Mouse (Mus musculus) urinary bladder, adult 18-20 months (tissue): ENCODE measurements around the gene Trim60.
A peak's percentile ranks its signal among the peaks of the same experiment; 100 is the strongest.
"Not testable (repeated sequence)": the region's sequence is repeated elsewhere in the genome, so short reads cannot be mapped to it uniquely, and the experiment has no call there.

Experiments used
- DNase-seq, 2 experiments: peaks; one replicate each; pipeline ENCODE4 v3.0.0; 2022; ENCODE audit warnings: low spot score in 2 of 2, mixed read lengths in 2 of 2

Gene Trim60

DNA sequence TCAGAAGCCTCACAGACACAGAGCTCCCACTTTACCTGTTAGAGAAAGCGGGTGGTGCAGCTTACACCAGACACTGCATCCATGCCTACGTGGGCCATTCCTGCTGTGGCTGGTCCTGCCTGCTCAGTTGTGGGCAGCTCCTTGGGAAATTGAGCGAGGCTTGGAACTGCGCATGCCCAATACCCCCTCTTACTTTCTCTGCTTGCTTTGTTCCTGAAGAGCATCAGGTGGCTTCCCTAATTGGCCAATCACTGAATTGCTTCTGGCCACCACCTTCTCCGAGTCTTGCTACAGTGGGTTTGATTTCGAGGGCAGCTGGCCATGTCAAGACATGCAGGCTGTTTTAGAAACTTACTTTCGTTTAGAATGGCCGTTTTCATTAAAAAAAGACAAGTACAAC is at the start of gene Trim60, which contains the start of gene Trim61:
Trim60 (minus strand) TSS at position 162 of the 400 bp plus-strand sequence.
Trim61 (minus strand) TSS at position 101 of the 400 bp plus-strand sequence.
- DNase-seq, result no peak

GRCm38 (mm10) chr8:65067694-65068472 is 49.5 kb upstream of the Trim60 start:
- no peak for DNase-seq

DNA sequence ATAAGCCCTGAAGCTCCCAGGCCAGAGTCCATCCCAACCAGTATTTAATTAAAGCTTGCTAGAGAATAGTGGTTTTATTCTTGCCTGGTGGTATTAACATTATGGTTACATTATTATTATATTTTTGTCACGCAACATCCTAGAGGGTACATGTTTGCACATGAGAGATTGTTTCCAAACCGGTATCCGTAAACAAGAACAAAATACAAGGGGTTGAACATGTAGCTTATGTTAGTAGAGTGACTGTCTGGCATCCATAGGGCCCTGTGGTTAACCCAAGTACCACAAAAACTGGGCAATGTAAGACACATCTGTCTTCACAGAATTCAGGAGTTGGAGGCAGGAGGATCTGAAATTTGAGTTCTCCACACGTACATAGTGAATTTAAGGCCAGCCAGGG is 48.6 kb upstream of the Trim60 start:
- no peak for DNase-seq

- no peak for DNase-seq
These were observed 47.2 kb upstream of the Trim60 start for GRCm38 (mm10) chr8:65065622-65066021.

GRCm38 (mm10) chr8:65064071-65064470 is 45.7 kb upstream of the Trim60 start:
- DNase-seq, result no peak

DNA sequence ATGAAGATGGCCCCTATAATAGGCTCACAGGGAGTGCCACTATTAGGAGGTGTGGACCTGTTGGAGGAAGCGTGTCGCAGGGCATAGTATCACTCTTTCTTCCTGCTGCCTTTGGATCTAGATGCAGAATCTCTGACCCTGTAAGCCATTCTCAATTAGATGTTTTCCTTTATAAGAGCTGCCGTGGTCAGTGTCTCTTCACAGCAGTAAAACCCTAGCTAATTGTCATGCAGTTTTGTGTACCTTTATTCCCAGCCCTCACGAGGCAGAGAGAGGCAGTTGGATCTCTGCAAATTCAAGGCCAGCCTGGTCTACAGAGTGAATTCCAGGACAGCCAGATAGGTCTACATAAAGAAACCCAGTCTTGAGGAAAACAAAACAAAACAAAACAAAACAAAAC is 43.8 kb upstream of the Trim60 start:
- no peak for DNase-seq

DNA sequence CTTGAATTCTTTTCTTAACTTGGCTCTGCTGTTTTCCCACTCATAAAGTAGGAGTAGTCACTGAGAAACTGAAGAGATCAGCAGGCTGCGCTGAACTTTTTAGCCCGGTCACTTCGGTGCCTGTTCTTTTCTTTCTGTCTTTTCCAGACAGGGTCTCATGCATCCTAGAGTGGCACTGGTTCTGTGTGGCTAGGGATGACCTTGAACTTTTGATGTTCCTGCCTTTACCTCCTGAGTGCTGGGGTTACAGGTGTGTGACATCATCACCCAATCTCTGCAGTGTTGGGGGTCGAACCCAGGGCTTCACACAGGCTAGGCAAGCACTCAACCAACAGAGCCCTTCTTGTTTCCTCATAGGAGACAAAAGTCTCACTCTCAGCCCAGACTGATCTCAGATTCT is 38.3 kb upstream of the Trim60 start:
- DNase-seq, result no peak

DNA sequence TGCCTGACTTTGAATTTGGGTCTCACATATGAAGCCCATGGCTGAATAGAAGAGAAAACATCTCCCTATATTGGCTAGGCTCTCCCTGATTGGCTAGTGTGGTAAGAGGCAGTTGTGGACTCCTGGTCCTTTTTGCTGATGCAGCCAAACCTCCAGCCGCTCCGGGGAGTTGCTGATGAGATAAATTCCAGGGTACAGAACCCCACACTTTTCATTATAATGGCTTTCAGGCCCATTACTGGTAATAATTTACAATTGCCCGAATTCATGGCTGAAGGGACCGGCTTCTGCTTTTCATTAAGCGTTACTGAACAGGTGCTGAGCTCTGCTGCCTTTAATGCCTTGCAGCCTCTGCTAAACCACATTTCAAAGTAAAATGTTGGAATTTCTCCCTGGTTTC is 35.6 kb upstream of the Trim60 start:
- DNase-seq, result no peak

- no peak for DNase-seq
These were observed 35.2 kb upstream of the Trim60 start for GRCm38 (mm10) chr8:65053554-65053953.

GRCm38 (mm10) chr8:65047801-65048200 is 29.4 kb upstream of the Trim60 start:
- DNase-seq, result no peak

- DNase-seq, result no peak
These were observed 28.8 kb upstream of the Trim60 start for GRCm38 (mm10) chr8:65047193-65047592.

GRCm38 (mm10) chr8:65046565-65046964 is 28.2 kb upstream of the Trim60 start:
- DNase-seq, result no peak

DNA sequence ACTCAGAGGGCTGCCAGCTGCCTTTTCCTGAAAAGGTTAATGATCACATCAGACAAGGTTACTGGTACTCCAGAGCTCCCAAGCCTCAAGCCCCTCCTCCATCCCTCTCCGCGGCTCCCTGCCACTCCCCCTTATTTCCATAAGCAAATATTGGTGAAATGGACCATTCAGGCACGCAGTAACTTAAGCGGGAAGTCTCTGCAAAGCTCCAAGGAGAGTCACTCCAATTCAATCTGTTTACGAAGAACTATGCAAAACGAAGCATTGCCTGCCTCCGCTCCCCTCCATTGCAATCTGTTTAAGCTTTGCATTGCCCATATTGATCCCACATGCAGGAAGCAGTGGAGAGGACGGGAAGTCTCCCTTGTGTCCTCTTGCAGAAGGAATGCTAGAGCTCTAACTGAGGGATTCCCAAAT is 18.7 kb upstream of the Trim60 start, which contains the start of gene Apela:
Apela (minus strand) TSS at position 220 of the 417 bp plus-strand sequence.
- DNase-seq, result no peak

DNA sequence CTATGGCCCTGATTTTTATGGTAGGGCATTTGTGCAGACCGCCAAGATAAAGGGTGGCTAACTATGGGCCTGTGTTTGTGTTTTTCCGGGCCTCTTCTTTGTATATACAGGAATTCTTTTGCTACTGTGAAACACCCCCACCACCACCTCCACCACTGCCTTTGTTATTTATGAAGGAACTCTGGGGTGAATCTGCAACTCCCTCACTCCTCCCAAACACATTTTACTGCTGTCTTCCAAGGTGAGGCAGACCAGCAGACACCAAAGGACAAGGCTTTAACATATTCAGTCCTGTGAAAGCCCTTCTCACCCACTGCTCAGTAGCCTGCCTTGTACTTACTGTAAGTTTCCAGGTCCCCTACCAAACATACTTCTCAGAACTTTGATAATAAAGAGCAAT is 15.8 kb upstream of the Trim60 start:
- DNase-seq, result no peak

- no peak for DNase-seq
These were observed 14.7 kb upstream of the Trim60 start for GRCm38 (mm10) chr8:65033056-65033455.

- no peak for DNase-seq
These were observed 13.7 kb upstream of the Trim60 start for GRCm38 (mm10) chr8:65032107-65032506.

DNA sequence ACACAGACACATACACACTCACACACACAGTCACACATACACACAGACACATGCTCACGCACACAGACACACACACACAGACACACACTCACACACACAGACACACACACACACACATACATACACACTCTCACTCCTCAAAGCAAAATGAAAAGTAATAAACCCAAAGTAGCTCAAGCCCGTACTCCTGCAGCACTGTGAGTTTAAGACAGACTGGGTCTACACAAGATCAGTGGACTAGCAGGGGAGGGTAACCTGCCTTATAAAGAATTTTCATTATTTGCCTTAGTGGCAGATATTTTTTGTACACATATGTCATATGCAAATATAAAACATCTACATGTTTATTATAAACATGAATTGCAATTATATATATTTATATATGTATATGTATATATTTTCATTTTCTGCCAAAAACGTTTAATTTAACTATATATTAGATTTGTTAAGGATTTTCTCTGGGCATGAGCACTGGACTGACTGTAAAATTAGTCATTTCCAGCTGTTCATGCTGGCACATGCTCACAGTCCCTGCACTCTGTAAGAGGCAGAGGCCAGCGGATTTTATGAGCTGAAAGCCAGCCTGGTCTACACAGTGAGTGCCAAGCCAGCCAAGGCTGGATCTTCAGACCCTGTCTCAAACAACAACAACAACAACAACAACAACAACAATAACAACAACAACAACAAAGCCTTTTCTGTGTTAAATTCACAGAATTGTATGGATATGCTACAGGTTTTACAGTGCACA is 12.5 kb upstream of the Trim60 start:
- DNase-seq, result no peak

DNA sequence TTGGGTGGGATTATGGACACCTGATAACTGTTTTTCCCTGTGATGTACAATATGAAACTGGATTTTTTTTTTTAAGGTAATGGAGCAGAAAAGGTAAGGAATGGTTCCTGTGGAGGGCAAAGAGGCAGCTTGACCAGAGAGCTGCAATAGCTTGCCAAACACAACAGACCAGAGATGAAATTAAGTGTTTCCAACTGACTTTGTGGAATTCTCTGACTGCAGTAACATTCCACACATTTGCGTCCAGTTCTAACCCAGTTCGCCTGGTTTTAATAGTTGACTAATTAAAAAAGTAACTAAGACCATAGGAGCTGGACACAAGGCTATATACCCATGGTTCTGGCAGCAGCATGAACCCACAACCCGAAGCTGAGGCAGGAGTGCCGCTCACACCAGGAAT is 11.4 kb upstream of the Trim60 start:
- DNase-seq, result no peak

DNA sequence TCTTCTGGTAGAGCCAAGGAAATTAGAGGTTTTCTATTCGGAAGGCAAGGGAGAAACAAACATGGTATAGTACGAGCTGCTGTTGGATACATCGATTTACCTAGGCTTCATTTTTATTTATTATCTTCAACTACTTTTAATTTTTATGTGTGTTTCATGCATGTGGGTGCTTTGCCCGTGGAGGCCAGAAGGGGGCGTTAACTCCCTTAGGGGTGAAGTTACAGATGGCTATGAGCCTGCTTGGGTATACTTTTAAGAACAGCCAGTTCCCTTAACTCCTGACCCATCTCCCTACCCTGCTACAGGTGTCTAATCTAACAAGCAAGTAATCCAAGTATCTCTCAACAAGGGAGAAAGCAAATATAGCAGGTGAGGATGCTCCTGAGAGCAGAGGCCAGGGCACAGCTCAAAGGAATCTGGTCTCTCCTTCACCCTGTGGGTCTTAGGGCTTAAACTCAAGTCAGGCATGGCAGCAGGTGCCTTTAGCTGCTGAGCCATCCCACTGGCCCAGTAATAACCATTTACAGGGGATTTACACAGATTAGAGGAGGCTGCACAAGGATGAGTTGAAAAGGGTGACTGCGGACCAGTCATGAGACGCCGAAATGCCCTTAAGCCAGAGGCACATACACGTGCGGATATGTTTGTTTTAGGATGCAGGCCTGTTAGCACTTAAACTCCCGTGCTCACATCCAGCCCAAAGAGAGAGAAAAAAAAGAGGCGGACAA is 10.7 kb upstream of the Trim60 start:
- no peak for DNase-seq

- peak; percentile 20 to 64 for DNase-seq
These were observed 4.1 kb upstream of the Trim60 start for GRCm38 (mm10) chr8:65022485-65022884.

DNA sequence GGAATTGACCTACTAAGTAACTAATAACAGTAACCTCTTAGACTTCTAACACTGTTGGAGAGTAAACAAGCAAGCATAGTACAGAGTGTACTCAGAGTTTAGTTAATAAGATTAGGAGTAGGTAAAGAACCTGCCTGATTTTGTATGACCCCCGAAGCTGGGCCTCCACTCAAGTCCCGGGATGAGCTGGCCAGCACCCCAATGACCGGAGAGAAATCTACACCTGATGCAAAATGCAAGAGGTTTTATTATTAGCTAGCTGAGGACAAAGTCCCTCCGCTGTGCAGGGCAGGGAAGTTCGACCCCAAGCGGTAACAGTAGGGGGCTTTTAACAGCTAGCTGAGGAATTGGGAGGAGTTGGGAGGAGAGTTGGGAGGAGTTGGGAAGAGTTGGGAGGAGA is 10.8 kb downstream of the Trim60 start:
- not testable (repeated sequence) for DNase-seq

DNA sequence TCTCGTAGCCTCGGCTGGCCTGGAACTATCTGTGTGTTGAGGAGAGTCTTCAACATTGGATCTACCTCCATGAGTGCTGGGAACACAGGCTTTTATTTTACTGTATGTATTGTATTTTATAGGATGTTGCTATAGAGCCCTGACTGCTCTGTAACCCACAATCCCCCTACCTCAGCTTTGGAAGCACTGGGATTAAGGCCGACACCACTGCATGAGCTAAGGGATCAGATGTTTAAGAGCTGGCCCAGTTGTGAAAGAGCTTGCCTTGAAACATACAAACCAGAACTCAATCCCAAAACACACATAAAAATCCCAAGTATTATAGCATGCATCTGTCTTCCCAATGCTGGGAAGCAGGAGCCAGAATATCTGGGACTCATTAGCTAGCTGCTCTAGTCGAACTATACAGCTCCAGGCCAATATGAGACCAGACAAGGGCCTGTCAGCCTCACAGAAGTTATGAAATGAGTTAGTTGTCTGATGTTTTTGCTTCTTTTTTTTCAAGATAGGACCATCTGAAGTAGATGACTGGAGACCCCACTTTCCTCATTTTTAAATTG is 19.5 kb downstream of the Trim60 start:
- DNase-seq, result no peak
